8 mouse cellular contexts compared by ENCODE assay signal in the genomic region with DNA sequence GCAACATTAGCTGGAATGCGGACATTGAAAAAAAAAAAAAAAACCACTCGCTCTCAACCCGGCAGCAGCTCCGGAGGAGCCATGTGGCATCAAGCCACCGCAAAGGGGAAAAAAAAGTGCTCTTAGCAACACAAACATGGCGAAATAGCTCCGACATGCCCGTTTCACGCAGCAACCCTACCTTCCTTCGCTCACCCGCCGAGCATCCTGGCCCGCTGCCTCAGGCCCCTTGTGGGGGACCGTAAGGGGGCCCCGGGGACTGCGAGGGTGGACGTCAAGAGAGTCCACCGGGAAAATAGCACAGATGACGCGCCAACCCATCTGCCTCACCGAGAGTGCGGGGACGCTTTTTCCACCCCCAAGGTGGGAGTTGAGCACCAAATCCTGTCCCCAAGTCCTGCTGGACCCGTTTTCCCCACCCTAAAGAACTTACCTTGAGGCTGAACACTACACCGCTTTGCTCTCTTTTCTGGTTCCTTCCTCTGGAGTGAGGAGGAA.
DNase-seq lines count a peak whose midpoint lies in the region; ATAC-seq lines count a peak whose summit lies in the region.

No protein-coding gene starts in this region.

- no peak overlapping the region for H3K27ac ChIP-seq in embryonic facial prominence, embryonic 13.5 days
- H3K27ac ChIP-seq in heart, embryonic 15.5 days: 0 out of 2 replicates have a peak overlapping the region, but pooled peaks have one; percentile 30
- H3K27ac ChIP-seq in lung, embryonic 16.5 days (ENCODE audit: low read length): no peak overlapping the region

- peak overlapping the region; percentile 100 for H3K4me2 ChIP-seq in embryonic facial prominence, embryonic 13.5 days
- peak overlapping the region; percentile 100 for H3K4me2 ChIP-seq in heart, embryonic 15.5 days
- peak overlapping the region; percentile 100 for H3K4me2 ChIP-seq in lung, embryonic 16.5 days (ENCODE audit: low read depth, low read length)

- no peaks in the 10 kb centered on the region for H3K9me3 ChIP-seq in embryonic facial prominence, embryonic 13.5 days
- no peaks in the 10 kb centered on the region for H3K9me3 ChIP-seq in heart, embryonic 15.5 days (replicated peaks)
- no peaks in the 10 kb centered on the region for H3K9me3 ChIP-seq in lung, embryonic 16.5 days (ENCODE audit: control insufficient read depth, low read length)

- H3K9ac ChIP-seq in embryonic facial prominence, embryonic 13.5 days: peak overlapping the region; percentile 51
- H3K9ac ChIP-seq in heart, embryonic 15.5 days: peak overlapping the region; percentile 36
- H3K9ac ChIP-seq in lung, embryonic 16.5 days (ENCODE audit: low read length): peak overlapping the region; percentile 59

- H3K4me3 ChIP-seq in embryonic facial prominence, embryonic 13.5 days: peak overlapping the region; percentile 72
- peak overlapping the region; percentile 71 for H3K4me3 ChIP-seq in heart, embryonic 15.5 days
- H3K4me3 ChIP-seq in lung, embryonic 16.5 days (ENCODE audit: low read length): peak overlapping the region; percentile 74

- H3K4me1 ChIP-seq in embryonic facial prominence, embryonic 13.5 days: peaks cover 34% of the 10 kb centered on the region
- H3K4me1 ChIP-seq in heart, embryonic 15.5 days (replicated peaks): peaks cover 35% of the 10 kb centered on the region
- peaks cover 22% of the 10 kb centered on the region for H3K4me1 ChIP-seq in lung, embryonic 16.5 days (replicated peaks; ENCODE audit: control insufficient read depth, insufficient read depth, low read length)

- ATAC-seq in embryonic facial prominence, embryonic 13.5 days (ENCODE audit: insufficient number of reproducible peaks, insufficient read depth, low FRiP score, low TSS enrichment, low read depth): no peak
- no peak for ATAC-seq in heart, embryonic 15.5 days (replicated peaks; ENCODE audit: insufficient number of reproducible peaks, insufficient read depth, low FRiP score, low read depth)
- ATAC-seq in lung, embryonic 16.5 days (ENCODE audit: low read depth): no peak

- DNase-seq in A20 (ENCODE audit: low read depth, low spot score) (peak; percentile 69), R1 (ENCODE audit: low read depth, low spot score) (peak; percentile 43)
- DNase-seq in kidney, postnatal 10 days: peak; percentile 44
- peak; percentile 40 for DNase-seq in ovary, postnatal 36 days (ENCODE audit: low spot score)
- DNase-seq in spleen, postnatal 36 days (ENCODE audit: low spot score in 2 of 2): no peak

- WGBS in embryonic facial prominence, embryonic 13.5 days: under 1% methylated on average over 25 of the region's 25 CpGs
- 0% methylated on average over 24 of the region's 25 CpGs for WGBS in heart, embryonic 15.5 days
- 0% methylated on average over 25 of the region's 25 CpGs for WGBS in lung, embryonic 16.5 days

- no peaks in the 10 kb centered on the region for H3K36me3 ChIP-seq in embryonic facial prominence, embryonic 13.5 days
- H3K36me3 ChIP-seq in heart, embryonic 15.5 days: no peaks in the 10 kb centered on the region
- no peaks in the 10 kb centered on the region for H3K36me3 ChIP-seq in lung, embryonic 16.5 days (ENCODE audit: control insufficient read depth, insufficient read depth, low read length)

- H3K27me3 ChIP-seq in embryonic facial prominence, embryonic 13.5 days: peaks cover 85% of the 10 kb centered on the region
- H3K27me3 ChIP-seq in heart, embryonic 15.5 days: peaks cover 45% of the 10 kb centered on the region
- H3K27me3 ChIP-seq in lung, embryonic 16.5 days (ENCODE audit: control insufficient read depth, insufficient read depth, low read depth, low read length): peaks cover 64% of the 10 kb centered on the region

Comparison
In these comparisons a context has a peak if more than half of its experiments do, and no peak if none do; other contexts are left out.
1. DNase-seq: peak in A20 (single experiment), R1 (single experiment), kidney, postnatal 10 days (single experiment) and ovary, postnatal 36 days (single experiment); none in spleen, postnatal 36 days (0 of 2).
2. Peak in every context shown above with its lines, with median percentiles within 50 percentile points of each other: H3K4me2 ChIP-seq, H3K4me3 ChIP-seq and H3K9ac ChIP-seq.